Mouse (Mus musculus) midbrain, embryonic 13.5 days (tissue): ENCODE measurements at regions not wholly inside any gene's neighbourhood (a gene's known extent, or its start where the extent isn't known, plus 50 kb on each side); places are given as distances from the start of the nearest gene placed in this dataset.

Experiments used
- ATAC-seq: fragments of 200-750 bp; cut with Nextera tagmentation; 2 replicates; pipeline ENCODE4 v1.8.0; 2017; ENCODE audit warnings: mild to moderate bottlenecking, moderate TSS enrichment, moderate library complexity
- H3K27ac ChIP-seq: fragments of 300-500 bp; sonication (generic); 2 replicates; pipeline ENCODE4 v1.5.1; 2015; ENCODE audit warnings: inconsistent platforms, mild to moderate bottlenecking, moderate library complexity
- H3K27me3 ChIP-seq: fragments of 300-500 bp; sonication (generic); 2 replicates; pipeline ENCODE4 v1.6.1; 2015; ENCODE audit warnings: mild to moderate bottlenecking, inconsistent platforms
- H3K36me3 ChIP-seq: fragments of 300-500 bp; sonication (generic); 2 replicates; pipeline ENCODE4 v1.6.1; 2015; ENCODE audit warnings: mild to moderate bottlenecking, inconsistent platforms
- H3K4me1 ChIP-seq: fragments of 300-500 bp; sonication (generic); replicated peaks from 2 replicates; pipeline ENCODE4 v1.6.1; 2015; ENCODE audit warnings: inconsistent platforms
- H3K4me2 ChIP-seq: fragments of 300-500 bp; sonication (generic); replicated peaks from 2 replicates; pipeline ENCODE4 v1.6.1; 2015; ENCODE audit warnings: moderate library complexity, mild to moderate bottlenecking, inconsistent platforms
- H3K4me3 ChIP-seq: fragments of 300-500 bp; sonication (generic); replicated peaks from 2 replicates; pipeline ENCODE4 v1.5.1; 2015; ENCODE audit warnings: mild to moderate bottlenecking, inconsistent platforms
- H3K9ac ChIP-seq: fragments of 300-500 bp; sonication (generic); replicated peaks from 2 replicates; pipeline ENCODE4 v1.6.1; 2015; ENCODE audit warnings: mild to moderate bottlenecking, inconsistent platforms
- H3K9me3 ChIP-seq: fragments of 300-500 bp; sonication (generic); 2 replicates; pipeline ENCODE4 v1.6.1; 2016; ENCODE audit warnings: mild to moderate bottlenecking, inconsistent platforms
- WGBS: fragments of 180-500 bp; shearing (Covaris S2); methylation state at CpG from one replicate; pipeline ENCODE4 v1.1.7; 2015; 5-methylcytosine and 5-hydroxymethylcytosine counted together

GRCm38 (mm10) chr19:28205691-28206090 lies 194.7 kb upstream of the Rfx3 start:
- H3K4me1 ChIP-seq = no peaks in the 10 kb centered on the region

GRCm38 (mm10) chr19:28203719-28204118 lies 192.8 kb upstream of the Rfx3 start:
- Histone ChIP-seq H3K36me3 (no peaks in the 10 kb centered on the region), H3K27me3 (no peaks in the 10 kb centered on the region), H3K4me1 (no peaks in the 10 kb centered on the region), H3K9ac (no peak overlapping the region), H3K4me2 (no peak overlapping the region), H3K9me3 (no peaks in the 10 kb centered on the region), H3K4me3 (no peak overlapping the region), H3K27ac (no peak overlapping the region)
- 86% methylated on average over 3 of the region's 3 CpGs for WGBS
- ATAC-seq = no peak

More at GRCm38 (mm10) chr19:28205691-28206090, 194.7 kb upstream of the Rfx3 start:
- Histone ChIP-seq H3K27me3 (no peaks in the 10 kb centered on the region), H3K9me3 (no peaks in the 10 kb centered on the region), H3K4me2 (no peak overlapping the region), H3K4me3 (no peak overlapping the region), H3K9ac (no peak overlapping the region), H3K27ac (no peak overlapping the region), H3K36me3 (no peaks in the 10 kb centered on the region)
- ATAC-seq = no peak
- 89% methylated on average over 4 of the region's 4 CpGs for WGBS

- no peak for ATAC-seq
Observed at GRCm38 (mm10) chr19:28199385-28199784, 188.4 kb upstream of the Rfx3 start.

GRCm38 (mm10) chr19:28196881-28197280 lies 185.9 kb upstream of the Rfx3 start:
- Histone ChIP-seq H3K4me3 (no peak overlapping the region), H3K9ac (no peak overlapping the region), H3K27me3 (no peaks in the 10 kb centered on the region), H3K4me1 (peaks cover 2% of the 10 kb centered on the region), H3K36me3 (no peaks in the 10 kb centered on the region), H3K27ac (no peak overlapping the region), H3K9me3 (peaks cover 5% of the 10 kb centered on the region; the same call in 1 of the 2 replicates), H3K4me2 (no peak overlapping the region)
- ATAC-seq = no peak
- 94% methylated on average over 5 of the region's 5 CpGs for WGBS

More at GRCm38 (mm10) chr19:28199385-28199784, 188.4 kb upstream of the Rfx3 start:
- no peaks in the 10 kb centered on the region for H3K27me3 ChIP-seq
- no peak overlapping the region for H3K4me2 ChIP-seq
- no peaks in the 10 kb centered on the region for H3K36me3 ChIP-seq
- no peak overlapping the region for H3K27ac ChIP-seq
- no peak overlapping the region for H3K9ac ChIP-seq
- WGBS = 26% methylated on average over 8 of the region's 8 CpGs
- no peaks in the 10 kb centered on the region for H3K4me1 ChIP-seq
- no peak overlapping the region for H3K4me3 ChIP-seq
- peaks cover 5% of the 10 kb centered on the region; the same call in 1 of the 2 replicates for H3K9me3 ChIP-seq

- Histone ChIP-seq H3K4me1 (peaks cover 10% of the 10 kb centered on the region), H3K9me3 (peaks cover 5% of the 10 kb centered on the region; the same call in 1 of the 2 replicates), H3K4me3 (no peak overlapping the region), H3K27me3 (no peaks in the 10 kb centered on the region), H3K27ac (no peak overlapping the region), H3K4me2 (no peak overlapping the region), H3K9ac (no peak overlapping the region), H3K36me3 (no peaks in the 10 kb centered on the region)
- WGBS = 46% methylated on average over 3 of the region's 3 CpGs
- no peak for ATAC-seq
Observed at GRCm38 (mm10) chr19:28192248-28192647, 181.3 kb upstream of the Rfx3 start.

- Histone ChIP-seq H3K9me3 (no peaks in the 10 kb centered on the region), H3K36me3 (no peaks in the 10 kb centered on the region), H3K4me1 (peaks cover 10% of the 10 kb centered on the region), H3K4me2 (no peak overlapping the region), H3K9ac (no peak overlapping the region), H3K27me3 (no peaks in the 10 kb centered on the region), H3K27ac (0 out of 2 replicates have a peak overlapping the region, but pooled peaks have one; percentile 14), H3K4me3 (no peak overlapping the region)
- 10% methylated on average over 9 of the region's 9 CpGs for WGBS
- peak; percentile 50; the same call in 1 of the 2 replicates for ATAC-seq
Observed at GRCm38 (mm10) chr19:28191428-28192116, 180.6 kb upstream of the Rfx3 start.

- H3K9me3 ChIP-seq = no peaks in the 10 kb centered on the region
- H3K27ac ChIP-seq = no peak overlapping the region
- H3K4me1 ChIP-seq = peaks cover 10% of the 10 kb centered on the region
- H3K4me3 ChIP-seq = no peak overlapping the region
- 74% methylated on average over 10 of the region's 10 CpGs for WGBS
- no peaks in the 10 kb centered on the region for H3K27me3 ChIP-seq
- no peak overlapping the region for H3K4me2 ChIP-seq
- H3K9ac ChIP-seq = no peak overlapping the region
- ATAC-seq = no peak
- H3K36me3 ChIP-seq = no peaks in the 10 kb centered on the region
Observed at GRCm38 (mm10) chr19:28190250-28190649, 179.3 kb upstream of the Rfx3 start.

- Histone ChIP-seq H3K9me3 (no peaks in the 10 kb centered on the region), H3K27ac (no peak overlapping the region), H3K4me2 (no peak overlapping the region), H3K4me1 (peaks cover 10% of the 10 kb centered on the region), H3K4me3 (no peak overlapping the region), H3K27me3 (no peaks in the 10 kb centered on the region), H3K9ac (no peak overlapping the region), H3K36me3 (no peaks in the 10 kb centered on the region)
- 92% methylated on average over 6 of the region's 6 CpGs for WGBS
- no peak for ATAC-seq
Observed at GRCm38 (mm10) chr19:28188363-28188762, 177.4 kb upstream of the Rfx3 start.

GRCm38 (mm10) chr19:28182411-28183182 lies 171.6 kb upstream of the Rfx3 start:
- Histone ChIP-seq H3K4me2 (no peak overlapping the region), H3K27ac (no peak overlapping the region), H3K9ac (no peak overlapping the region), H3K9me3 (peaks cover 5% of the 10 kb centered on the region; the same call in 1 of the 2 replicates), H3K36me3 (no peaks in the 10 kb centered on the region), H3K27me3 (no peaks in the 10 kb centered on the region), H3K4me1 (no peaks in the 10 kb centered on the region), H3K4me3 (no peak overlapping the region)
- 80% methylated on average over 12 of the region's 12 CpGs for WGBS
- no peak for ATAC-seq

- Histone ChIP-seq H3K4me3 (no peak overlapping the region), H3K4me1 (no peaks in the 10 kb centered on the region), H3K4me2 (no peak overlapping the region), H3K27ac (no peak overlapping the region), H3K9ac (no peak overlapping the region), H3K27me3 (no peaks in the 10 kb centered on the region), H3K36me3 (no peaks in the 10 kb centered on the region), H3K9me3 (peaks cover 5% of the 10 kb centered on the region; the same call in 1 of the 2 replicates)
- no peak for ATAC-seq
- 94% methylated on average over 2 of the region's 2 CpGs for WGBS
Observed at GRCm38 (mm10) chr19:28181171-28181570, 170.2 kb upstream of the Rfx3 start.

GRCm38 (mm10) chr19:28178114-28178513 lies 167.1 kb upstream of the Rfx3 start:
- no peaks in the 10 kb centered on the region for H3K36me3 ChIP-seq
- WGBS = 95% methylated on average over 6 of the region's 6 CpGs
- ATAC-seq = no peak

GRCm38 (mm10) chr19:28176821-28177220 lies 165.9 kb upstream of the Rfx3 start:
- no peaks in the 10 kb centered on the region for H3K4me1 ChIP-seq
- no peak overlapping the region for H3K27ac ChIP-seq
- WGBS = 91% methylated on average over 6 of the region's 6 CpGs
- H3K9ac ChIP-seq = no peak overlapping the region
- H3K4me3 ChIP-seq = no peak overlapping the region
- no peak overlapping the region for H3K4me2 ChIP-seq
- ATAC-seq = no peak
- H3K36me3 ChIP-seq = no peaks in the 10 kb centered on the region
- no peaks in the 10 kb centered on the region for H3K27me3 ChIP-seq
- H3K9me3 ChIP-seq = peaks cover 5% of the 10 kb centered on the region; the same call in 1 of the 2 replicates

More at GRCm38 (mm10) chr19:28178114-28178513, 167.1 kb upstream of the Rfx3 start:
- Histone ChIP-seq H3K4me2 (no peak overlapping the region), H3K9ac (no peak overlapping the region), H3K27ac (no peak overlapping the region), H3K27me3 (no peaks in the 10 kb centered on the region), H3K4me1 (no peaks in the 10 kb centered on the region), H3K4me3 (no peak overlapping the region), H3K9me3 (peaks cover 5% of the 10 kb centered on the region; the same call in 1 of the 2 replicates)
